Mouse (Mus musculus) kidney, postnatal 0 days (tissue): ENCODE measurements around the gene Dact3. TPM values are rescaled to one million over a fixed set of nuclear protein-coding genes. Genes with fewer than 3 reads are reported as not detected.

ENCODE experiments used
- ATAC-seq: fragments of 200-750 bp; cut with Nextera tagmentation; replicated peaks from 2 replicates; pipeline ENCODE4 v1.8.0; 2017; ENCODE audit warnings: low read depth, moderate number of reproducible peaks, moderate TSS enrichment, moderate library complexity; ENCODE audit not compliant: low FRiP score
- DNase-seq: peaks from one replicate; pipeline ENCODE4 v3.0.0-alpha.2; 2016; ENCODE audit warnings: low spot score
- H3K27ac ChIP-seq: fragments of 300-500 bp; sonication (generic); 2 replicates; pipeline ENCODE4 v1.5.1; 2014; ENCODE audit warnings: mild to moderate bottlenecking
- H3K27me3 ChIP-seq: fragments of 300-500 bp; sonication (generic); 2 replicates; pipeline ENCODE4 v1.6.1; 2014; ENCODE audit warnings: low read length, mixed read lengths; ENCODE audit not compliant: insufficient read depth
- H3K36me3 ChIP-seq: fragments of 300-500 bp; sonication (generic); 2 replicates; pipeline ENCODE4 v1.6.1; 2014; ENCODE audit warnings: low read length, mixed read lengths; ENCODE audit not compliant: insufficient read depth
- H3K4me1 ChIP-seq: fragments of 300-500 bp; sonication (generic); replicated peaks from 2 replicates; pipeline ENCODE4 v1.6.1; 2014; ENCODE audit warnings: antibody characterized with exemption, low read length, mixed read lengths; ENCODE audit not compliant: insufficient read depth
- H3K4me2 ChIP-seq: fragments of 300-500 bp; sonication (generic); 2 replicates; pipeline ENCODE4 v1.6.1; 2014; ENCODE audit warnings: mild to moderate bottlenecking, low read length, moderate library complexity, mixed read lengths
- H3K4me3 ChIP-seq: fragments of 300-500 bp; sonication (generic); replicated peaks from 2 replicates; pipeline ENCODE4 v1.5.1; 2014; ENCODE audit warnings: low read depth, low read length
- H3K9ac ChIP-seq: fragments of 300-500 bp; sonication (generic); 2 replicates; pipeline ENCODE4 v1.6.1; 2014; ENCODE audit warnings: low read depth, low read length
- H3K9me3 ChIP-seq: fragments of 300-500 bp; sonication (generic); replicated peaks from 2 replicates; pipeline ENCODE4 v1.6.1; 2016; ENCODE audit warnings: low read length, inconsistent platforms, mixed read lengths
- CTCF ChIP-seq: IDR thresholded peaks from 2 replicates; pipeline ENCODE4 v1.5.1; 2016; ENCODE audit warnings: antibody characterized with exemption, low read depth, mild to moderate bottlenecking, moderate library complexity
- WGBS: fragments of 180-500 bp; shearing (Covaris S2); extraction: QIAGEN DNeasy Blood & Tissue Kit; methylation state at CpG from one replicate; pipeline ENCODE4 v1.1.7; 2014; 5-methylcytosine and 5-hydroxymethylcytosine counted together
- polyA plus RNA-seq: library from polyadenylated mRNA; unstranded; fragments of >200 nt; fragmentation: Nextera tagmentation; extraction: Ambion mirVana; gene quantifications from 2 replicates; pipeline ENCODE4 v1.2.1, GENCODE M21; 2015

Dact3 gene
- polyA plus RNA-seq, 1 experiment from 2014 or later, result 4.3 TPM

GRCm38 (mm10) chr7:16869497-16869896, 5.6 kb upstream of the Dact3 start:
- Histone ChIP-seq H3K27ac (no peak overlapping the region), H3K4me3 (0 out of 2 replicates have a peak overlapping the region, but pooled peaks have one; percentile 8)

GRCm38 (mm10) chr7:16871600-16871999, 3.5 kb upstream of the Dact3 start:
- 82% methylated on average over 10 of the region's 10 CpGs for WGBS
- H3K4me3 ChIP-seq, result no peak overlapping the region
- no peak overlapping the region for H3K27ac ChIP-seq
- no peaks in the 10 kb centered on the region for H3K27me3 ChIP-seq
- 0 out of 2 replicates have a peak, but pooled peaks cover under 1% of the 10 kb centered on the region for H3K4me1 ChIP-seq
- DNase-seq, result peak; percentile 32
- H3K4me2 ChIP-seq, result no peak overlapping the region
- no peak for TF ChIP-seq CTCF
- H3K9ac ChIP-seq, result no peak overlapping the region
- no peaks in the 10 kb centered on the region for H3K9me3 ChIP-seq
- no peaks in the 10 kb centered on the region for H3K36me3 ChIP-seq
- ATAC-seq, result no peak

More at GRCm38 (mm10) chr7:16869497-16869896, 5.6 kb upstream of the Dact3 start:
- H3K4me1 ChIP-seq, result no peaks in the 10 kb centered on the region
- H3K36me3 ChIP-seq, result 0 out of 2 replicates have a peak, but pooled peaks cover 5% of the 10 kb centered on the region
- H3K4me2 ChIP-seq, result peak overlapping the region; percentile 13; the same call in 1 of the 2 replicates
- WGBS, result 19% methylated on average over 16 of the region's 16 CpGs
- ATAC-seq (peak; percentile 95), DNase-seq (peak; percentile 96)
- no peak for TF ChIP-seq CTCF
- H3K27me3 ChIP-seq, result no peaks in the 10 kb centered on the region
- no peaks in the 10 kb centered on the region for H3K9me3 ChIP-seq
- no peak overlapping the region for H3K9ac ChIP-seq

GRCm38 (mm10) chr7:16872478-16872877, 2.6 kb upstream of the Dact3 start:
- H3K4me1 ChIP-seq, result 0 out of 2 replicates have a peak, but pooled peaks cover 5% of the 10 kb centered on the region
- no peaks in the 10 kb centered on the region for H3K9me3 ChIP-seq
- ATAC-seq (no peak), DNase-seq (no peak)
- H3K36me3 ChIP-seq, result no peaks in the 10 kb centered on the region
- no peaks in the 10 kb centered on the region for H3K27me3 ChIP-seq
- 87% methylated on average over 9 of the region's 9 CpGs for WGBS
- no peak overlapping the region for H3K4me2 ChIP-seq
- H3K27ac ChIP-seq, result no peak overlapping the region
- H3K4me3 ChIP-seq, result no peak overlapping the region
- no peak for TF ChIP-seq CTCF
- no peak overlapping the region for H3K9ac ChIP-seq

- H3K4me3 ChIP-seq, result no peak overlapping the region
- H3K4me1 ChIP-seq, result 0 out of 2 replicates have a peak, but pooled peaks cover 5% of the 10 kb centered on the region
- DNase-seq, result no peak
- no peaks in the 10 kb centered on the region for H3K27me3 ChIP-seq
- H3K36me3 ChIP-seq, result no peaks in the 10 kb centered on the region
- TF ChIP-seq CTCF, result no peak
- no peak overlapping the region for H3K27ac ChIP-seq
- H3K9ac ChIP-seq, result no peak overlapping the region
- H3K4me2 ChIP-seq, result no peak overlapping the region
- ATAC-seq, result no peak
- no peaks in the 10 kb centered on the region for H3K9me3 ChIP-seq
- WGBS, result 95% methylated on average over 4 of the region's 4 CpGs
Measured at GRCm38 (mm10) chr7:16873392-16873791, 1.7 kb upstream of the Dact3 start.

- 3% methylated on average over 17 of the region's 17 CpGs for WGBS
- Histone ChIP-seq H3K4me3 (peak overlapping the region; percentile 16), H3K27ac (peak overlapping the region; percentile 85), H3K27me3 (no peaks in the 10 kb centered on the region), H3K4me2 (peak overlapping the region; percentile 47), H3K36me3 (no peaks in the 10 kb centered on the region), H3K9ac (no peak overlapping the region; the same call in 1 of the 2 replicates), H3K4me1 (0 out of 2 replicates have a peak, but pooled peaks cover 5% of the 10 kb centered on the region), H3K9me3 (no peaks in the 10 kb centered on the region)
- ATAC-seq (no peak), DNase-seq (peak; percentile 91)
- peak; percentile 93 for TF ChIP-seq CTCF
Measured at GRCm38 (mm10) chr7:16874190-16874589, 927 bp upstream of the Dact3 start.

- H3K9ac ChIP-seq, result peak overlapping the region; percentile 72; the same call in 1 of the 2 replicates
- peak overlapping the region; percentile 64 for H3K4me3 ChIP-seq
- peak; percentile 100 for DNase-seq
- H3K36me3 ChIP-seq, result no peaks in the 10 kb centered on the region
- H3K9me3 ChIP-seq, result no peaks in the 10 kb centered on the region
- peak; percentile 70 for TF ChIP-seq CTCF
- no peaks in the 10 kb centered on the region for H3K27me3 ChIP-seq
- peak; percentile 98 for ATAC-seq
- H3K4me1 ChIP-seq, result 0 out of 2 replicates have a peak, but pooled peaks cover 5% of the 10 kb centered on the region
- H3K4me2 ChIP-seq, result peak overlapping the region; percentile 83
- under 1% methylated on average over 33 of the region's 33 CpGs for WGBS
- H3K27ac ChIP-seq, result peak overlapping the region; percentile 85
Measured at GRCm38 (mm10) chr7:16874756-16875309, 284 bp upstream of the Dact3 start.
